10 mouse cellular contexts compared by ENCODE assay signal in genomic region chr2:153442720-153443119, GRCm38 (mm10). TPM values are rescaled to one million over a fixed set of nuclear protein-coding genes. Genes with fewer than 3 reads are reported as not detected.
DNase-seq lines count a peak whose midpoint lies in the region; ATAC-seq lines count a peak whose summit lies in the region.
"Had no signal": no experiment of that assay in that cellular context is flagged by ENCODE, and none has a peak within 500 bp of the region (broad histone marks: within the 10 kb centered on the region; RNA-seq: fewer than 3 reads in every experiment).

No protein-coding gene starts in this region.

- no peak for DNase-seq in lung, adult 18-20 months
- no peak for DNase-seq in thymus, postnatal 36 days
- no peak for DNase-seq in spleen, adult 12 weeks (ENCODE audit: low spot score)
- DNase-seq in adrenal gland, postnatal 10 days: no peak
- DNase-seq: right cerebral cortex, adult 18-20 months had no signal

- no peak for ATAC-seq in lung, embryonic 16.5 days (ENCODE audit: low read depth)
- ATAC-seq in forebrain, embryonic 13.5 days: no peak
- ATAC-seq in limb, embryonic 15.5 days (ENCODE audit: insufficient number of reproducible peaks, low FRiP score, low TSS enrichment, low read depth): no peak
- ATAC-seq in stomach, embryonic 15.5 days (ENCODE audit: insufficient read depth, low FRiP score, low read depth): no peak

- H3K4me3 ChIP-seq in lung, embryonic 16.5 days (ENCODE audit: low read length): peak overlapping the region; percentile 95
- H3K4me3 ChIP-seq in forebrain, embryonic 13.5 days: peak overlapping the region; percentile 84
- H3K4me3 ChIP-seq in limb, embryonic 15.5 days: peak overlapping the region; percentile 94
- H3K4me3 ChIP-seq in stomach, embryonic 15.5 days (replicated peaks): peak overlapping the region; percentile 93

- peaks cover 42% of the 10 kb centered on the region for H3K4me1 ChIP-seq in lung, embryonic 16.5 days (replicated peaks; ENCODE audit: control insufficient read depth, insufficient read depth, low read length)
- peaks cover 54% of the 10 kb centered on the region for H3K4me1 ChIP-seq in forebrain, embryonic 13.5 days
- H3K4me1 ChIP-seq in limb, embryonic 15.5 days: peaks cover 60% of the 10 kb centered on the region
- peaks cover 34% of the 10 kb centered on the region for H3K4me1 ChIP-seq in stomach, embryonic 15.5 days

- 13% methylated on average over 5 of the region's 5 CpGs for WGBS in lung, embryonic 16.5 days
- 2% methylated on average over 5 of the region's 5 CpGs for WGBS in forebrain, embryonic 13.5 days
- WGBS in limb, embryonic 15.5 days: 20% methylated on average over 5 of the region's 5 CpGs
- WGBS in stomach, embryonic 15.5 days: 24% methylated on average over 5 of the region's 5 CpGs

- H3K27me3 ChIP-seq in lung, embryonic 16.5 days (ENCODE audit: control insufficient read depth, insufficient read depth, low read depth, low read length): no peaks in the 10 kb centered on the region
- H3K27me3 ChIP-seq in forebrain, embryonic 13.5 days: no peaks in the 10 kb centered on the region
- H3K27me3 ChIP-seq in limb, embryonic 15.5 days: no peaks in the 10 kb centered on the region
- H3K27me3 ChIP-seq in stomach, embryonic 15.5 days (replicated peaks): no peaks in the 10 kb centered on the region

- no peaks in the 10 kb centered on the region for H3K9me3 ChIP-seq in lung, embryonic 16.5 days (ENCODE audit: control insufficient read depth, low read length)
- no peaks in the 10 kb centered on the region for H3K9me3 ChIP-seq in forebrain, embryonic 13.5 days (replicated peaks)
- H3K9me3 ChIP-seq in limb, embryonic 15.5 days: no peaks in the 10 kb centered on the region
- H3K9me3 ChIP-seq in stomach, embryonic 15.5 days: no peaks in the 10 kb centered on the region

- peak overlapping the region; percentile 62; the same call in 1 of the 2 replicates for H3K27ac ChIP-seq in lung, embryonic 16.5 days (ENCODE audit: low read length)
- peak overlapping the region; percentile 98 for H3K27ac ChIP-seq in forebrain, embryonic 13.5 days
- peak overlapping the region; percentile 90 for H3K27ac ChIP-seq in limb, embryonic 15.5 days
- H3K27ac ChIP-seq in stomach, embryonic 15.5 days: peak overlapping the region; percentile 97; the same call in 1 of the 2 replicates

- no peaks in the 10 kb centered on the region for H3K36me3 ChIP-seq in lung, embryonic 16.5 days (ENCODE audit: control insufficient read depth, insufficient read depth, low read length)
- no peaks in the 10 kb centered on the region for H3K36me3 ChIP-seq in forebrain, embryonic 13.5 days (ENCODE audit: poor library complexity, severe bottlenecking)
- no peaks in the 10 kb centered on the region for H3K36me3 ChIP-seq in limb, embryonic 15.5 days
- H3K36me3 ChIP-seq in stomach, embryonic 15.5 days: no peaks in the 10 kb centered on the region

- peak overlapping the region; percentile 91 for H3K9ac ChIP-seq in lung, embryonic 16.5 days (ENCODE audit: low read length)
- peak overlapping the region; percentile 89 for H3K9ac ChIP-seq in forebrain, embryonic 13.5 days
- H3K9ac ChIP-seq in limb, embryonic 15.5 days: 0 out of 2 replicates have a peak overlapping the region, but pooled peaks have one; percentile 23
- peak overlapping the region; percentile 76; the same call in 1 of the 2 replicates for H3K9ac ChIP-seq in stomach, embryonic 15.5 days

- H3K4me2 ChIP-seq in lung, embryonic 16.5 days (ENCODE audit: low read depth, low read length): peak overlapping the region; percentile 82
- peak overlapping the region; percentile 99 for H3K4me2 ChIP-seq in forebrain, embryonic 13.5 days
- H3K4me2 ChIP-seq in limb, embryonic 15.5 days: peak overlapping the region; percentile 99
- peak overlapping the region; percentile 89 for H3K4me2 ChIP-seq in stomach, embryonic 15.5 days

RNA-seq across cellular contexts. Expression of gene 4930404H24Rik, which starts 49.9 kb away (rescaled TPM):
- not detected in 2 replicates for polyA plus RNA-seq in lung, embryonic 16.5 days (2015; fragmentation: Nextera tagmentation; extraction: Ambion mirVana)
- not detected in 2 replicates for polyA plus RNA-seq in forebrain, embryonic 13.5 days (2015; fragmentation: Nextera tagmentation; extraction: Ambion mirVana)
- not detected in 2 replicates for polyA plus RNA-seq in limb, embryonic 15.5 days (2015; fragmentation: Nextera tagmentation; extraction: Ambion mirVana)
- polyA plus RNA-seq in stomach, embryonic 15.5 days (2015; fragmentation: Nextera tagmentation; extraction: Ambion mirVana): not detected in 2 replicates
- total RNA-seq in adrenal gland, postnatal 10 days (2021): not detected
- total RNA-seq: layer of hippocampus, adult 18-20 months had no signal

Comparison
In these comparisons a context has a peak if more than half of its experiments do, and no peak if none do; other contexts are left out.
1. H3K9ac ChIP-seq: peak in every context shown above with its lines; median percentile 91 in lung, embryonic 16.5 days; 89 in forebrain, embryonic 13.5 days; 76 in stomach, embryonic 15.5 days; 23 in limb, embryonic 15.5 days.